Mouse (Mus musculus) E14TG2a.4 (cell line): Measurements from ENCODE around the gene Shisa2.

Experiments used
- CTCF ChIP-seq: conservative IDR thresholded peaks from 2 replicates; pipeline ENCODE4 v1.5.1; 2014; ENCODE audit warnings: low read length
- NANOG ChIP-seq: IDR thresholded peaks from 2 replicates; pipeline ENCODE4 v1.6.1; 2014; ENCODE audit warnings: borderline replicate concordance, low read length, mixed read lengths
- POU5F1 ChIP-seq: IDR thresholded peaks from 2 replicates; pipeline ENCODE4 v1.6.1; 2014; ENCODE audit warnings: low read length, borderline replicate concordance

- TF ChIP-seq CTCF (no peak), POU5F1 (no peak), NANOG (no peak)
Measured at GRCm38 (mm10) chr14:59646826-59647697, 22.0 kb downstream of the Shisa2 start.
